Mouse (Mus musculus) liver, embryonic 11.5 days (tissue): Measurements from ENCODE around the gene Mif. TPM values are rescaled to one million over a fixed set of nuclear protein-coding genes. Genes with fewer than 3 reads are reported as not detected.
A peak's percentile ranks its signal among the peaks of the same experiment; 100 is the strongest.
"Not testable (repeated sequence)": the region's sequence is repeated elsewhere in the genome, so short reads cannot be mapped to it uniquely, and the experiment has no call there.

ENCODE experiments used
- ATAC-seq: fragments of 200-750 bp; cut with Nextera tagmentation; replicated peaks from 2 replicates; pipeline ENCODE4 v1.8.0; 2017; ENCODE audit warnings: moderate number of reproducible peaks, mild to moderate bottlenecking, moderate TSS enrichment, moderate library complexity; ENCODE audit not compliant: low FRiP score
- DNase-seq: peaks from one replicate; pipeline ENCODE4 v3.0.0-alpha.2; 2017; ENCODE audit warnings: low spot score
- H3K27ac ChIP-seq: fragments of 300-500 bp; sonication (generic); 2 replicates; pipeline ENCODE4 v1.5.1; 2014; ENCODE audit warnings: mild to moderate bottlenecking, low read depth, low read length, control low read depth
- H3K27me3 ChIP-seq: fragments of 300-500 bp; sonication (generic); replicated peaks from 2 replicates; pipeline ENCODE4 v1.6.1; 2014; ENCODE audit warnings: low read length, mixed read lengths; ENCODE audit not compliant: control insufficient read depth, insufficient read depth
- H3K36me3 ChIP-seq: fragments of 300-500 bp; sonication (generic); 2 replicates; pipeline ENCODE4 v1.6.1; 2014; ENCODE audit warnings: mild to moderate bottlenecking, low read length, moderate library complexity, mixed read lengths; ENCODE audit not compliant: control insufficient read depth, insufficient read depth
- H3K4me1 ChIP-seq: fragments of 300-500 bp; sonication (generic); replicated peaks from 2 replicates; pipeline ENCODE4 v1.6.1; 2014; ENCODE audit warnings: low read length, mixed read lengths; ENCODE audit not compliant: control insufficient read depth, insufficient read depth
- H3K4me2 ChIP-seq: fragments of 300-500 bp; sonication (generic); 2 replicates; pipeline ENCODE4 v1.6.1; 2014; ENCODE audit warnings: mild to moderate bottlenecking, control low read depth, moderate library complexity
- H3K4me3 ChIP-seq: fragments of 300-500 bp; sonication (generic); 2 replicates; pipeline ENCODE4 v1.5.1; 2014; ENCODE audit warnings: low read depth, low read length, control low read depth
- H3K9ac ChIP-seq: fragments of 300-500 bp; sonication (generic); 2 replicates; pipeline ENCODE4 v1.6.1; 2014; ENCODE audit warnings: low read depth, low read length, control low read depth
- H3K9me3 ChIP-seq: fragments of 300-500 bp; sonication (generic); 2 replicates; pipeline ENCODE4 v1.6.1; 2016; ENCODE audit warnings: low read length, inconsistent platforms, mixed read lengths; ENCODE audit not compliant: control insufficient read depth
- WGBS: fragments of 180-500 bp; shearing (Covaris S2); extraction: QIAGEN DNeasy Blood & Tissue Kit; methylation state at CpG from one replicate; pipeline ENCODE4 v1.1.7; 2014; 5-methylcytosine and 5-hydroxymethylcytosine counted together
- polyA plus RNA-seq: library from polyadenylated mRNA; unstranded; fragments of >200 nt; fragmentation: Nextera tagmentation; extraction: Ambion mirVana; gene quantifications from 2 replicates; pipeline ENCODE4 v1.2.1, GENCODE M21; 2014

The Mif gene
- polyA plus RNA-seq, 1 experiment from 2014 or later: 2,772 TPM

DNA sequence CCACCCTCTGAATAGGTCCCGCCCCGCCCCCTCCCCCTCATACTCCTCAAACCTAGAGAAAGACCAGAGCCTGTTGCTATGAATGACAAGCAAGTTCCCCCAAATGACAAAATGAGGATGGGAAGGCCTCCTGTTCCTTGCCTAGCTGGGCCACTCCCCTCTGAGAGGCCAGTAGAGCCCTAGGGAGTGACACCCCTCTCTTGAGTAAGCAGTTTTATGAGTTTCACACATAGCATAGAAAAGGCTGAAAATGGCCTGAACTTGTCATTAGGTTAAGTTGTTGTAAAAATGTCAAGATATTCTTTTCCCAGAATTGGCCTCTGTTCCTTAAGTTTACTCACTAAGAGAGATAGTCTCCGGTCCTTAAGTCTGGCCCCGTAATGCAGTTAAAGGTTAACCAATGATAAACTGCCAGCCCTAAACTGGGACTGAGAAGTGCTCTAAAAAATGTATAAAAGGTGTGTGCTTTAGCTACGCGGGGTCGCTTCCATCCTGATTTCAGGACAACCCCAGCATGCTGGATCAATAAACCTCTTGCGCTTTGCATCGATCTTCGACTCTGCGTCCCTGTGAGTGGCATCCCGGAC is 7.4 kb downstream of the Mif start:
- peaks cover 6% of the 10 kb centered on the region for H3K36me3 ChIP-seq
- ATAC-seq: no peak
- H3K27me3 ChIP-seq: 0 out of 2 replicates have a peak, but pooled peaks cover 2% of the 10 kb centered on the region
- H3K4me2 ChIP-seq: no peak overlapping the region
- 82% methylated on average over 12 of the region's 12 CpGs for WGBS
- H3K27ac ChIP-seq: no peak overlapping the region; the same call in 1 of the 2 replicates
- H3K9me3 ChIP-seq: no peaks in the 10 kb centered on the region
- no peak overlapping the region for H3K9ac ChIP-seq
- no peak overlapping the region for H3K4me3 ChIP-seq
- H3K4me1 ChIP-seq: peaks cover 1% of the 10 kb centered on the region; the same call in 1 of the 2 replicates
- DNase-seq: no peak

DNA sequence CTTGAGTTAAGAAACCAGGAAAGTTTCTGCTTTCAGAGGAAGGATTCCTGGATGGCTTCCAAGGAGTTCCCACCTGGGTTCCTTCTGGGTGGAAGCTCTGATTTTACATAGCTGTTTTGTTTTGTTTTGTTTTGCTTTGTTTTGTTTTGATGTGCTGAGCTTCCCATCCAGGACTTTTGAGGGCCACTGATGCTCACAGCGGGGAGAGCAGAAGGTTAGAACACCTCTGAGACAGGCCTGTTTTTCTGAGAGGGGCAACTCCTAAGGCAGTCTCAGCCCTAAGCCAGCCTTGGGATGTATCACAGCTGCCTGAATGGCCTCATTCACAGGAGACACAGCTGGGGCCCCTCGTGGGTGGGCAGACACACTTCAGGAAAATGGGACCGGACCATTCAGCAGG is 8.4 kb downstream of the Mif start:
- no peak overlapping the region for H3K4me2 ChIP-seq
- H3K27ac ChIP-seq: no peak overlapping the region
- no peak overlapping the region for H3K9ac ChIP-seq
- DNase-seq: no peak
- H3K27me3 ChIP-seq: 0 out of 2 replicates have a peak, but pooled peaks cover 2% of the 10 kb centered on the region
- H3K4me3 ChIP-seq: no peak overlapping the region
- WGBS: 57% methylated on average over 3 of the region's 3 CpGs
- no peaks in the 10 kb centered on the region for H3K4me1 ChIP-seq
- H3K9me3 ChIP-seq: no peaks in the 10 kb centered on the region
- no peak for ATAC-seq
- no peaks in the 10 kb centered on the region for H3K36me3 ChIP-seq

DNA sequence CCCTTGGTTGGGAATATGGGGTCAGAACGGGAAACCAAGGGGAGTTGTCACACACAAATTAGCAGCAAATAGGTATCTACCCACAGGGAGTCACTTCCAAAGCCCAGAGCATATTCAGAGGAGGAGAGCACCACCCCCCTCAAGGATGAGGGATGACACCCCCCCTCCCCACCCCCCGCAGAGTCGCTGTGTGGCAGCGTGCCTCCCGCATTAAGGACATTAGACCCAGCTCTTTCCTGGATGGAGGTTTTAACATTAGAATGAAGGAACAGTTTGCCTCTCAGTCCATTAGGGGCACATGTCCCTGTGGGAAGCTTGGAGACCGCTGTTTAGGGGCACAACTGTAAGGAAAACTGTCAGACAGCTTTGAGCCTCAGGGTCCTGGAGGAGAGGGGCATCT is 9.0 kb downstream of the Mif start:
- Histone ChIP-seq H3K27me3 (0 out of 2 replicates have a peak, but pooled peaks cover 2% of the 10 kb centered on the region), H3K27ac (no peak overlapping the region), H3K4me1 (peaks cover 3% of the 10 kb centered on the region; the same call in 1 of the 2 replicates), H3K36me3 (no peaks in the 10 kb centered on the region), H3K9me3 (no peaks in the 10 kb centered on the region), H3K9ac (no peak overlapping the region), H3K4me2 (no peak overlapping the region), H3K4me3 (no peak overlapping the region)
- ATAC-seq: no peak
- WGBS: 12% methylated on average over 6 of the region's 6 CpGs
- no peak for DNase-seq

DNA sequence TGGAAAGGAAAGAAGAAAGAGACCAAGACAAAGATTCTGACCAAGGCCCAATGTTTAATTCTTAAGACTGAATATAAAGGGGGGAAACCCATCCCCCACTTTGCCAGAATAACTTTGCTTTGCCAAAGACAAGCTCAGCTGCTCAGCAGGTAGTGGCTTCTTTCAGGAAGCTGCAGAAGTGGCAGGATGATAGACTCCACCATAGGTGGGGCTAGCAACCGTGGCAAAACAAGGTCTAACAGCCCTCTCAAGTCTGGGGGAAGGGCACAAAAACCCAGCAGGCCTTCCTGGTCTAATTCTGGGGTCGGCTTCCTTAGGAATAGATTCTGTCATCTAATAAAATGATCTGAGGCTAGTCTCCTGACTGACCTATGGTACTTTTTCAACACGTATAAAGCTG is 11.7 kb downstream of the Mif start:
- H3K4me3 ChIP-seq: no peak overlapping the region
- no peak for ATAC-seq

GRCm38 (mm10) chr10:75845306-75845930 is 14.6 kb downstream of the Mif start:
- ATAC-seq (peak; percentile 95), DNase-seq (no peak)
- Histone ChIP-seq H3K27me3 (no peaks in the 10 kb centered on the region), H3K4me3 (no peak overlapping the region), H3K9ac (no peak overlapping the region), H3K27ac (0 out of 2 replicates have a peak overlapping the region, but pooled peaks have one; percentile 19), H3K4me2 (peak overlapping the region; percentile 30; the same call in 1 of the 2 replicates), H3K4me1 (peaks cover 13% of the 10 kb centered on the region), H3K9me3 (no peaks in the 10 kb centered on the region), H3K36me3 (no peaks in the 10 kb centered on the region)
- 50% methylated on average over 6 of the region's 6 CpGs for WGBS

More for the DNA sequence above, 11.7 kb downstream of the Mif start:
- DNase-seq: no peak
- 0 out of 2 replicates have a peak, but pooled peaks cover 2% of the 10 kb centered on the region for H3K27me3 ChIP-seq
- 35% methylated on average over 3 of the region's 3 CpGs for WGBS
- peaks cover 13% of the 10 kb centered on the region for H3K4me1 ChIP-seq
- H3K4me2 ChIP-seq: no peak overlapping the region
- H3K27ac ChIP-seq: no peak overlapping the region
- no peaks in the 10 kb centered on the region for H3K36me3 ChIP-seq
- H3K9ac ChIP-seq: no peak overlapping the region
- no peaks in the 10 kb centered on the region for H3K9me3 ChIP-seq

GRCm38 (mm10) chr10:75844800-75845199 is 15.2 kb downstream of the Mif start:
- ATAC-seq: no peak
- no peak overlapping the region for H3K4me2 ChIP-seq
- no peaks in the 10 kb centered on the region for H3K27me3 ChIP-seq
- H3K27ac ChIP-seq: no peak overlapping the region
- WGBS: 74% methylated on average over 1 of the region's 1 CpGs
- peaks cover 13% of the 10 kb centered on the region for H3K4me1 ChIP-seq
- no peak for DNase-seq
- no peaks in the 10 kb centered on the region for H3K9me3 ChIP-seq
- H3K4me3 ChIP-seq: no peak overlapping the region
- H3K36me3 ChIP-seq: no peaks in the 10 kb centered on the region
- no peak overlapping the region for H3K9ac ChIP-seq

DNA sequence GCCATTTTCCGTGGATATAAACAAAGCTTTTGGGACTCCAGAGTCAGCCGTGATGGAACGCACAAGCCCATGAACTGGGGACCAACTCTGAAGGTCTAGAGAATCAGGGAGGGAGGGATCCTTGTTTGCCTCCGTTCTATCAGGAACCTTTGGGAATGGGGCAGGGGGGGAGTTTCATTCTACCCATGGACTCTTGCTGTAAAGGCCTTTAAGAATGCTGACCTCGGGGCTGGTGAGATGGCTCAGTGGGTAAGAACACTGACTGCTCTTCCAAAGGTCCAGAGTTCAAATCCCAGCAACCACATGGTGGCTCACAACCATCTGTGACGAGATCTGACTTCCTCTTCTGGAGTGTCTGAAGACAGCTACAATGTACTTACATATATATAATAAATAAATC is 16.1 kb downstream of the Mif start:
- 75% methylated on average over 6 of the region's 6 CpGs for WGBS

GRCm38 (mm10) chr10:75839092-75839491 is 20.9 kb downstream of the Mif start:
- H3K27ac ChIP-seq: no peak overlapping the region
- H3K27me3 ChIP-seq: no peaks in the 10 kb centered on the region
- no peak for DNase-seq
- H3K36me3 ChIP-seq: no peaks in the 10 kb centered on the region
- no peak for ATAC-seq
- no peak overlapping the region for H3K4me2 ChIP-seq
- no peaks in the 10 kb centered on the region for H3K9me3 ChIP-seq
- WGBS: 77% methylated on average over 10 of the region's 10 CpGs
- H3K4me1 ChIP-seq: peaks cover 23% of the 10 kb centered on the region
- no peak overlapping the region for H3K4me3 ChIP-seq
- H3K9ac ChIP-seq: no peak overlapping the region

More for the DNA sequence above, 16.1 kb downstream of the Mif start:
- H3K36me3 ChIP-seq, H3K9me3 ChIP-seq, H3K27me3 ChIP-seq, H3K9ac ChIP-seq, ATAC-seq, H3K4me3 ChIP-seq, H3K27ac ChIP-seq, DNase-seq, H3K4me2 ChIP-seq: not testable (repeated sequence)
- H3K4me1 ChIP-seq: peaks cover 13% of the 10 kb centered on the region
